Mouse (Mus musculus): Measurements from ENCODE around the gene Col9a2. TPM values are rescaled to one million over a fixed set of nuclear protein-coding genes. Genes with fewer than 3 reads are reported as not detected.

Gene Col9a2
- polyA plus RNA-seq, 1 experiment: not detected

GRCm38 (mm10) chr4:121031440-121031839 lies 7.7 kb upstream of the Col9a2 start:
- TF ChIP-seq CEBPB (IDR thresholded peaks at IDR 0.05; ENCODE audit: low read depth) (no peak), MYOD1 (IDR thresholded peaks at IDR 0.05; ENCODE audit: control insufficient read depth, insufficient read length, low read depth) (no peak), MAX (IDR thresholded peaks at IDR 0.05) (no peak), FOSL1 (IDR thresholded peaks at IDR 0.05; ENCODE audit: insufficient read depth, low read length, poor library complexity, severe bottlenecking) (no peak), MYOG (IDR thresholded peaks at IDR 0.05; ENCODE audit: control insufficient read depth, extremely low read depth, insufficient read length) (no peak), CTCF (IDR thresholded peaks at IDR 0.05; ENCODE audit: control insufficient read depth, insufficient read depth, insufficient read length) (no peak), USF1 (IDR thresholded peaks at IDR 0.05; ENCODE audit: low read depth) (no peak)
- Histone ChIP-seq H3K79me2 (ENCODE audit: control insufficient read depth, insufficient read depth) (no peaks in the 10 kb centered on the region), H3K79me3 (ENCODE audit: low read depth) (no peaks in the 10 kb centered on the region), H3K36me3 (ENCODE audit: control insufficient read depth, insufficient read depth) (no peaks in the 10 kb centered on the region), H3K27me3 (ENCODE audit: control insufficient read depth, insufficient read depth, insufficient read length) (no peaks in the 10 kb centered on the region), H3ac (ENCODE audit: control insufficient read depth, insufficient read length, low read depth) (no peak overlapping the region), H3K4me3 (ENCODE audit: insufficient read depth, poor library complexity, severe bottlenecking) (no peak overlapping the region)

- Histone ChIP-seq H3K79me3 (ENCODE audit: low read depth) (no peaks in the 10 kb centered on the region), H3K79me2 (ENCODE audit: control insufficient read depth, insufficient read depth) (no peaks in the 10 kb centered on the region), H3K27me3 (ENCODE audit: control insufficient read depth, insufficient read depth, insufficient read length) (peaks cover 3% of the 10 kb centered on the region), H3K36me3 (ENCODE audit: control insufficient read depth, insufficient read depth) (no peaks in the 10 kb centered on the region), H3K4me3 (ENCODE audit: insufficient read depth, poor library complexity, severe bottlenecking) (no peak overlapping the region), H3ac (ENCODE audit: control insufficient read depth, insufficient read length, low read depth) (no peak overlapping the region)
- TF ChIP-seq USF1 (IDR thresholded peaks at IDR 0.05; ENCODE audit: low read depth) (no peak), CTCF (IDR thresholded peaks at IDR 0.05; ENCODE audit: control insufficient read depth, insufficient read depth, insufficient read length) (no peak), CEBPB (IDR thresholded peaks at IDR 0.05; ENCODE audit: low read depth) (no peak), MYOG (IDR thresholded peaks at IDR 0.05; ENCODE audit: control insufficient read depth, extremely low read depth, insufficient read length) (no peak), MYOD1 (IDR thresholded peaks at IDR 0.05; ENCODE audit: control insufficient read depth, insufficient read length, low read depth) (no peak), MAX (IDR thresholded peaks at IDR 0.05) (no peak), FOSL1 (IDR thresholded peaks at IDR 0.05; ENCODE audit: insufficient read depth, low read length, poor library complexity, severe bottlenecking) (no peak)
These were observed 6.2 kb upstream of the Col9a2 start for GRCm38 (mm10) chr4:121033006-121033405.

- Histone ChIP-seq H3K4me3 (ENCODE audit: insufficient read depth, poor library complexity, severe bottlenecking) (no peak overlapping the region), H3ac (ENCODE audit: control insufficient read depth, insufficient read length, low read depth) (no peak overlapping the region), H3K79me2 (ENCODE audit: control insufficient read depth, insufficient read depth) (no peaks in the 10 kb centered on the region), H3K79me3 (ENCODE audit: low read depth) (no peaks in the 10 kb centered on the region), H3K36me3 (ENCODE audit: control insufficient read depth, insufficient read depth) (no peaks in the 10 kb centered on the region), H3K27me3 (ENCODE audit: control insufficient read depth, insufficient read depth, insufficient read length) (peaks cover 38% of the 10 kb centered on the region)
- TF ChIP-seq MAX (IDR thresholded peaks at IDR 0.05): no peak
- TF ChIP-seq CEBPB (IDR thresholded peaks at IDR 0.05; ENCODE audit: low read depth): no peak
- no peak for TF ChIP-seq MYOD1 (IDR thresholded peaks at IDR 0.05; ENCODE audit: control insufficient read depth, insufficient read length, low read depth)
- TF ChIP-seq USF1 (IDR thresholded peaks at IDR 0.05; ENCODE audit: low read depth): no peak
- TF ChIP-seq CTCF (IDR thresholded peaks at IDR 0.05; ENCODE audit: control insufficient read depth, insufficient read depth, insufficient read length): no peak
These were observed 1.1 kb downstream of the Col9a2 start for GRCm38 (mm10) chr4:121040323-121040722.

- Histone ChIP-seq H3K79me2 (ENCODE audit: control insufficient read depth, insufficient read depth) (no peaks in the 10 kb centered on the region), H3K79me3 (ENCODE audit: low read depth) (no peaks in the 10 kb centered on the region), H3K4me3 (ENCODE audit: insufficient read depth, poor library complexity, severe bottlenecking) (no peak overlapping the region), H3ac (ENCODE audit: control insufficient read depth, insufficient read length, low read depth) (no peak overlapping the region), H3K27me3 (ENCODE audit: control insufficient read depth, insufficient read depth, insufficient read length) (peaks cover 42% of the 10 kb centered on the region), H3K36me3 (ENCODE audit: control insufficient read depth, insufficient read depth) (no peaks in the 10 kb centered on the region)
- TF ChIP-seq FOSL1 (IDR thresholded peaks at IDR 0.05; ENCODE audit: insufficient read depth, low read length, poor library complexity, severe bottlenecking) (no peak), MAX (IDR thresholded peaks at IDR 0.05) (no peak), MYOG (IDR thresholded peaks at IDR 0.05; ENCODE audit: control insufficient read depth, extremely low read depth, insufficient read length) (no peak), MYOD1 (IDR thresholded peaks at IDR 0.05; ENCODE audit: control insufficient read depth, insufficient read length, low read depth) (no peak), CTCF (IDR thresholded peaks at IDR 0.05; ENCODE audit: control insufficient read depth, insufficient read depth, insufficient read length) (peak; percentile 34)
These were observed 1.9 kb downstream of the Col9a2 start for GRCm38 (mm10) chr4:121040897-121041671.

- H3ac ChIP-seq (ENCODE audit: control insufficient read depth, insufficient read length, low read depth): no peak overlapping the region
- H3K79me3 ChIP-seq (ENCODE audit: low read depth): no peaks in the 10 kb centered on the region
- no peaks in the 10 kb centered on the region for H3K36me3 ChIP-seq (ENCODE audit: control insufficient read depth, insufficient read depth)
- no peak for TF ChIP-seq MAX (IDR thresholded peaks at IDR 0.05)
- no peak for TF ChIP-seq USF1 (IDR thresholded peaks at IDR 0.05; ENCODE audit: low read depth)
- no peak for TF ChIP-seq MYOG (IDR thresholded peaks at IDR 0.05; ENCODE audit: control insufficient read depth, extremely low read depth, insufficient read length)
- no peak for TF ChIP-seq MYOD1 (IDR thresholded peaks at IDR 0.05; ENCODE audit: control insufficient read depth, insufficient read length, low read depth)
- TF ChIP-seq CTCF (IDR thresholded peaks at IDR 0.05; ENCODE audit: control insufficient read depth, insufficient read depth, insufficient read length): no peak
- TF ChIP-seq CEBPB (IDR thresholded peaks at IDR 0.05; ENCODE audit: low read depth): no peak
- no peak for TF ChIP-seq FOSL1 (IDR thresholded peaks at IDR 0.05; ENCODE audit: insufficient read depth, low read length, poor library complexity, severe bottlenecking)
- peaks cover 46% of the 10 kb centered on the region for H3K27me3 ChIP-seq (ENCODE audit: control insufficient read depth, insufficient read depth, insufficient read length)
- no peak overlapping the region for H3K4me3 ChIP-seq (ENCODE audit: insufficient read depth, poor library complexity, severe bottlenecking)
- H3K79me2 ChIP-seq (ENCODE audit: control insufficient read depth, insufficient read depth): no peaks in the 10 kb centered on the region
These were observed 3.3 kb downstream of the Col9a2 start for GRCm38 (mm10) chr4:121042472-121042871.

Data from C2C12 (cell line).